Mouse (Mus musculus): ENCODE results near the gene Lrrc30.

Lrrc30 gene

GRCm38 (mm10) chr17:67632676-67633339 is at the start of gene Lrrc30:
Lrrc30 (minus strand) TSS chr17:67632723.
- no peak for DNase-seq

- DNase-seq, result no peak
Observed at GRCm38 (mm10) chr17:67681084-67681483, 48.6 kb upstream of the Lrrc30 start.

- DNase-seq, result no peak
Observed at GRCm38 (mm10) chr17:67678576-67678975, 46.1 kb upstream of the Lrrc30 start.

- DNase-seq, result peak; percentile 52 to 76
Observed at GRCm38 (mm10) chr17:67667981-67668380, 35.5 kb upstream of the Lrrc30 start.

- no peak for DNase-seq
Observed at GRCm38 (mm10) chr17:67666981-67667380, 34.5 kb upstream of the Lrrc30 start.

GRCm38 (mm10) chr17:67664299-67664698 is 31.8 kb upstream of the Lrrc30 start:
- DNase-seq, result no peak

GRCm38 (mm10) chr17:67651506-67651905 is 19.0 kb upstream of the Lrrc30 start:
- peak; percentile 59 to 81 for DNase-seq

- DNase-seq, result no peak
Observed at GRCm38 (mm10) chr17:67641627-67642026, 9.1 kb upstream of the Lrrc30 start.

- peak; percentile 48 to 64 for DNase-seq
Observed at GRCm38 (mm10) chr17:67638119-67638810, 5.7 kb upstream of the Lrrc30 start.

- DNase-seq, result no peak
Observed at GRCm38 (mm10) chr17:67636951-67637350, 4.4 kb upstream of the Lrrc30 start.

GRCm38 (mm10) chr17:67636304-67636703 is 3.8 kb upstream of the Lrrc30 start:
- no peak for DNase-seq

- no peak for DNase-seq
Observed at GRCm38 (mm10) chr17:67629746-67630145, 2.8 kb downstream of the Lrrc30 start.

- peak; percentile 15 to 58 for DNase-seq
Observed at GRCm38 (mm10) chr17:67629211-67629657, 3.3 kb downstream of the Lrrc30 start.

GRCm38 (mm10) chr17:67628475-67628874 is 4.0 kb downstream of the Lrrc30 start:
- no peak for DNase-seq

- no peak for DNase-seq
Observed at GRCm38 (mm10) chr17:67625431-67625830, 7.1 kb downstream of the Lrrc30 start.

GRCm38 (mm10) chr17:67619001-67619400 is 13.5 kb downstream of the Lrrc30 start:
- DNase-seq, result no peak

- DNase-seq, result no peak
Observed at GRCm38 (mm10) chr17:67614381-67614780, 18.1 kb downstream of the Lrrc30 start.

- no peak for DNase-seq
Observed at GRCm38 (mm10) chr17:67612576-67612975, 19.9 kb downstream of the Lrrc30 start.

GRCm38 (mm10) chr17:67612151-67612550 is 20.4 kb downstream of the Lrrc30 start:
- DNase-seq, result no peak

- DNase-seq, result no peak
Observed at GRCm38 (mm10) chr17:67604446-67604845, 28.1 kb downstream of the Lrrc30 start.

GRCm38 (mm10) chr17:67602556-67602955 is 30.0 kb downstream of the Lrrc30 start:
- DNase-seq, result no peak

- peak; percentile 70 to 92 for DNase-seq
Observed at GRCm38 (mm10) chr17:67584937-67585579, 47.5 kb downstream of the Lrrc30 start.

GRCm38 (mm10) chr17:67584533-67584932 is 48.0 kb downstream of the Lrrc30 start:
- DNase-seq, result no peak

GRCm38 (mm10) chr17:67583422-67583821 is 49.1 kb downstream of the Lrrc30 start:
- DNase-seq, result no peak

All from kidney, postnatal 25 days (tissue).